Mouse (Mus musculus) spleen, adult 2 months (tissue): ENCODE measurements around the gene Spaca5. TPM values are rescaled to one million over a fixed set of nuclear protein-coding genes. Genes with fewer than 3 reads are reported as not detected.

Source experiments
- DNase-seq, 2 experiments: peaks; one replicate each; pipeline versions ENCODE4 v3.0.0 to v3.0.0-alpha.2; 2012 to 2021; ENCODE audit warnings: low spot score in 2 of 2, low read depth in 1 of 2
- H3K27ac ChIP-seq: fragments of 200-500 bp; 2 replicates; pipeline ENCODE4 v1.5.1; 2012; ENCODE audit warnings: low read length, inconsistent platforms; ENCODE audit not compliant: insufficient read depth
- H3K27me3 ChIP-seq: fragments of 200-500 bp; 2 replicates; pipeline ENCODE4 v1.6.1; 2012; ENCODE audit warnings: mild to moderate bottlenecking, moderate library complexity, low read length, inconsistent platforms; ENCODE audit not compliant: control insufficient read depth, insufficient read depth
- H3K36me3 ChIP-seq: fragments of 200-500 bp; 2 replicates; pipeline ENCODE4 v1.6.1; 2012; ENCODE audit warnings: mild to moderate bottlenecking, low read length, inconsistent platforms; ENCODE audit not compliant: control insufficient read depth, insufficient read depth
- H3K4me1 ChIP-seq: fragments of 200-500 bp; 2 replicates; pipeline ENCODE4 v1.6.1; 2011; ENCODE audit warnings: inconsistent platforms; ENCODE audit not compliant: control insufficient read depth, insufficient read depth, insufficient read length
- H3K4me3 ChIP-seq: fragments of 200-500 bp; 2 replicates; pipeline ENCODE4 v1.5.1; 2011; ENCODE audit warnings: mild to moderate bottlenecking, inconsistent platforms; ENCODE audit not compliant: insufficient read depth, insufficient read length; ENCODE audit errors: extremely low read depth
- CTCF ChIP-seq: fragments of 200-500 bp; IDR thresholded peaks from 2 replicates; pipeline ENCODE4 v1.5.1; 2011; ENCODE audit warnings: mild to moderate bottlenecking, inconsistent platforms; ENCODE audit not compliant: insufficient read depth, insufficient read length, insufficient replicate concordance; ENCODE audit errors: extremely low read depth
- POLR2A ChIP-seq: fragments of 200-500 bp; IDR thresholded peaks from 2 replicates; pipeline ENCODE4 v1.6.1; 2011; ENCODE audit warnings: low read depth, low read length, inconsistent platforms
- WGBS: fragments of 180-500 bp; shearing (Covaris S2); methylation state at CpG from one replicate; pipeline ENCODE4 v1.1.7; 2018; 5-methylcytosine and 5-hydroxymethylcytosine counted together
- polyA plus RNA-seq: library from polyadenylated mRNA; depleted of rRNA; stranded (reverse); fragments of >200 nt; gene quantifications from 2 replicates; pipeline ENCODE4 v1.2.3, GENCODE M21; 2012; rRNA removed

The Spaca5 gene
- polyA plus RNA-seq: not detected in 2 replicates

GRCm38 (mm10) chrX:21068106-21068505 is at the start of gene Spaca5:
Spaca5 (plus strand) TSS chrX:21068406.
- Histone ChIP-seq H3K4me1 (no peaks in the 10 kb centered on the region), H3K4me3 (no peak within 1 kb of the TSS), H3K27ac (no peak within 1 kb of the TSS), H3K27me3 (no peaks in the 10 kb centered on the region), H3K36me3 (no peaks in the 10 kb centered on the region)
- no peak for DNase-seq
- TF ChIP-seq CTCF: no peak
- TF ChIP-seq POLR2A: no peak

GRCm38 (mm10) chrX:21061460-21061859 is 6.7 kb upstream of the Spaca5 start:
- no peak for TF ChIP-seq POLR2A
- TF ChIP-seq CTCF: no peak
- 38% methylated on average over 9 of the region's 9 CpGs for WGBS
- H3K27ac ChIP-seq: no peak overlapping the region
- no peak for DNase-seq
- H3K36me3 ChIP-seq: no peaks in the 10 kb centered on the region
- peak overlapping the region; percentile 78 for H3K4me3 ChIP-seq
- no peaks in the 10 kb centered on the region; the same call in 1 of the 2 replicates for H3K4me1 ChIP-seq
- H3K27me3 ChIP-seq: no peaks in the 10 kb centered on the region

GRCm38 (mm10) chrX:21061866-21062543 is 6.2 kb upstream of the Spaca5 start, which contains the start of gene Zfp182:
Zfp182 (minus strand) TSS chrX:21062316.
- no peaks in the 10 kb centered on the region for H3K36me3 ChIP-seq
- no peaks in the 10 kb centered on the region; the same call in 1 of the 2 replicates for H3K4me1 ChIP-seq
- WGBS: 26% methylated on average over 25 of the region's 25 CpGs
- H3K27ac ChIP-seq: no peak within 1 kb of the TSS
- peak within 1 kb of the TSS; percentile 78 for H3K4me3 ChIP-seq
- H3K27me3 ChIP-seq: no peaks in the 10 kb centered on the region
- DNase-seq: peak; percentile 71 to 72
- TF ChIP-seq POLR2A: peak; percentile 30; the same call in 1 of the 2 replicates
- no peak for TF ChIP-seq CTCF

DNA sequence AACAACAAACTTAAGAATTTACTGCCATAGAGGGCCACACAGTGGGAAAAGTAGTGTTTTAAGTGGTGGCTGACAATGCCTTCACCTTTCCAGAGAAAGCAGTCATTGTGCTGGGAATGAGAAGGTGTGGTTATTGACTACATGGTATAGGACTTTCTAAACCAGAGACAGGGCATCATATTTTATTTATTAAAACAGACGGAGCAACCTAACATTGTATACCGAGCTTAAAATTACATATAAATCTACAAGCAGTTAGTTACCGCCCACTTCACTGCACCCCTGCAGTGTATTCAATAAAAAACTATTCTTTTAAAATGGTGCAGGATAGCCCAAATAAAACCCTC is 5.7 kb upstream of the Spaca5 start:
- no peak overlapping the region for H3K4me3 ChIP-seq
- DNase-seq: no peak
- no peak overlapping the region for H3K27ac ChIP-seq

GRCm38 (mm10) chrX:21088645-21088982 is 20.4 kb downstream of the Spaca5 start:
- Histone ChIP-seq H3K36me3 (no peaks in the 10 kb centered on the region), H3K27ac (peak overlapping the region; percentile 33; the same call in 1 of the 2 replicates), H3K4me1 (no peaks in the 10 kb centered on the region; the same call in 1 of the 2 replicates), H3K27me3 (no peaks in the 10 kb centered on the region), H3K4me3 (peak overlapping the region; percentile 61)
- no peak for DNase-seq
- WGBS: 40% methylated on average over 6 of the region's 6 CpGs
- TF ChIP-seq POLR2A (no peak), CTCF (no peak)

More for the DNA sequence above, 5.7 kb upstream of the Spaca5 start:
- H3K4me1 ChIP-seq: no peaks in the 10 kb centered on the region; the same call in 1 of the 2 replicates
- no peaks in the 10 kb centered on the region for H3K27me3 ChIP-seq
- no peaks in the 10 kb centered on the region for H3K36me3 ChIP-seq
- WGBS: 82% methylated on average over 3 of the region's 3 CpGs
- TF ChIP-seq POLR2A: no peak
- TF ChIP-seq CTCF: no peak

- no peaks in the 10 kb centered on the region; the same call in 1 of the 2 replicates for H3K4me1 ChIP-seq
- no peaks in the 10 kb centered on the region for H3K36me3 ChIP-seq
- peak within 1 kb of the TSS; percentile 61 for H3K4me3 ChIP-seq
- TF ChIP-seq CTCF (no peak), POLR2A (no peak)
- WGBS: 27% methylated on average over 27 of the region's 27 CpGs
- no peaks in the 10 kb centered on the region for H3K27me3 ChIP-seq
- H3K27ac ChIP-seq: peak within 1 kb of the TSS; percentile 33; the same call in 1 of the 2 replicates
- peak; percentile 28 to 51 for DNase-seq
Measured at GRCm38 (mm10) chrX:21088983-21089866, 21.0 kb downstream of the Spaca5 start, which contains the start of gene Zfp300. Zfp300 (minus strand) TSS chrX:21089527.

- H3K36me3 ChIP-seq: no peaks in the 10 kb centered on the region
- no peak overlapping the region for H3K27ac ChIP-seq
- H3K27me3 ChIP-seq: no peaks in the 10 kb centered on the region
- H3K4me3 ChIP-seq: no peak overlapping the region
- 60% methylated on average over 7 of the region's 7 CpGs for WGBS
- H3K4me1 ChIP-seq: no peaks in the 10 kb centered on the region; the same call in 1 of the 2 replicates
- DNase-seq: no peak
- TF ChIP-seq CTCF: no peak
- no peak for TF ChIP-seq POLR2A
Measured at GRCm38 (mm10) chrX:21089867-21090239, 21.6 kb downstream of the Spaca5 start.
